Mouse (Mus musculus): ENCODE results near the gene Angptl2. TPM values are rescaled to one million over a fixed set of nuclear protein-coding genes. Genes with fewer than 3 reads are reported as not detected.

Gene Angptl2
- polyA plus RNA-seq, 1 experiment from 2014 or later, result 62.6 TPM

DNA sequence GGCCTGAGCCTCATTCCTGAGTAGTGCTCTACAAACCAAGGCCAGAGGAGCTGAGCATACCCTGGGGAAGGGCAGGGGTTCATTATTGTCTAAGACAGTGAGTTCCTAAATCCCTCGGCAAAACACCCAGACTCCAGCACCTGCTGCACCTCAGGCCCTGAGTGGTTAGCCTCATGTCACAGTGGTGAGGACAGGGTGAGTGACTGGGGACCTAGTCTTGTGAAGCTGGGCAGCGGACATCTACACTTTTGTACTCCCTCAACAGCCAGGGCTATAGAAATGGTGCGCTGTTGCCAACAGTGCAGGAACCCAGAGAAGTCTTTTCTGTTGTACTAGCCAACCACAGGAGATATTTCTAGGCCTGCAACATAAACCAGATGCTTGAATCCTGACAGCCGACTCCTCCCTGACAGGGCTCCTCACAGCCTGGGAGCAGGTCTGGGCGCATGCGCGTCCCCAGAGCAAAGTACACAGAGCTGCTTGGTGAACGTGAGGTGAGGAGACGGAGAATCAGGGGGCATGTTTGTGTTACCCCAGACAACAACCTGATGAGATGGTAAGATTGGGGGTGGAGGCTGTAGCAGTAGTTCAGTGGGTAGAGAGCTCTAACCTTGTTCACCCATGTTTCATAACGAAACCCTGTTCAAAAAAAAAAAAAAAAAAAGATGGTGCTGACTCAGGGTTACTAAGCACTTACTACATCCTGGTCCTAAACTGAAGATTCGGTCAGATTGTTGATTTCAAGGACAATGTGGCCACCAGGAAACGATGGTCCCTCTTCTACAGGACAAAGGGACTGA lies 38.2 kb upstream of the Angptl2 start:
- Histone ChIP-seq H3K27me3 (replicated peaks; ENCODE audit: control insufficient read depth, insufficient read depth, low read length) (no peaks in the 10 kb centered on the region), H3K4me3 (ENCODE audit: low read depth, low read length) (no peak overlapping the region), H3K4me1 (ENCODE audit: control insufficient read depth, insufficient read depth, low read length) (peaks cover 36% of the 10 kb centered on the region), H3K36me3 (ENCODE audit: control insufficient read depth, insufficient read depth, low read length) (no peaks in the 10 kb centered on the region), H3K4me2 (ENCODE audit: low read depth, low read length) (no peak overlapping the region), H3K9ac (ENCODE audit: low read depth, low read length) (no peak overlapping the region), H3K27ac (replicated peaks; ENCODE audit: low read depth, low read length) (peak overlapping the region; percentile 70), H3K9me3 (ENCODE audit: control insufficient read depth, low read length) (no peaks in the 10 kb centered on the region)
- peak; percentile 75 for DNase-seq (ENCODE audit: low spot score)
- WGBS, result 63% methylated on average over 12 of the region's 12 CpGs
- ATAC-seq (ENCODE audit: low read depth), result peak; percentile 28; the same call in 1 of the 2 replicates

DNA sequence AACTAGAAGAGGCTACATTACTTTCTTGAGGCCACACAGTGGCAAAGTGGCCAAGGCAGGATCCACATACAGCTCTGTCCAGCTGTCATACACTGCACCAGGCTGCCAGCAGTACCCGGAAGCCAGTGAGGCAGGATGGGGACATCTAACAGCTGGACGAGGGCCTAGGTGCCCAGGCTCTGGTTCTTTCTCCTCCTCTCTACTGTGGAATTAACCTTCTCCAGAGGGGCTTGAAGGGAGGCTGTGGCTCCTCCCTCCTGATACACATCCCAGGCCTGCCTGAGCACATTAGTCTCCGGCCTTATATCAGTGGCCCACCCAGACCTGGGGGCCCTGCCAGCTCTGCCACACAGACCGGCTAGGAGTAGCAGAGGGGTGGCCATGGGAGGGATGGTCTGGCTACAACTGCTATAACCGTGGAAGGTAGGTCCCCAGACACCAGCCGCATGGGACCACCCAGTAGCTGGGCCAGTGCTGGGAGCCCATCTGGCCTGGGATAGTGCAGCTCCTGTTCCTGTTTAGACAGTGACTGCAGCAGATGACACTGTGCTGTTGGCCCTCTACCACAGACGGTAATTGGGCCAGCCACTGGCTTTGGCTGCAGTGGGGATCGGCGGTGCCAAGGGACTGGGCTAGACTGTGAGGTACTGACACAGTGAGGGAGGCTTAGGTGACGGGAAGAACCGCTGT lies 37.5 kb upstream of the Angptl2 start:
- H3K27ac ChIP-seq (replicated peaks; ENCODE audit: low read depth, low read length), result peak overlapping the region; percentile 80; the same call in 1 of the 2 replicates
- no peaks in the 10 kb centered on the region for H3K36me3 ChIP-seq (ENCODE audit: control insufficient read depth, insufficient read depth, low read length)
- peak; percentile 32 for ATAC-seq (ENCODE audit: low read depth)
- no peaks in the 10 kb centered on the region for H3K9me3 ChIP-seq (ENCODE audit: control insufficient read depth, low read length)
- H3K9ac ChIP-seq (ENCODE audit: low read depth, low read length), result no peak overlapping the region
- WGBS, result 65% methylated on average over 11 of the region's 11 CpGs
- no peak for DNase-seq (ENCODE audit: low spot score)
- peaks cover 36% of the 10 kb centered on the region for H3K4me1 ChIP-seq (ENCODE audit: control insufficient read depth, insufficient read depth, low read length)
- no peaks in the 10 kb centered on the region for H3K27me3 ChIP-seq (replicated peaks; ENCODE audit: control insufficient read depth, insufficient read depth, low read length)
- no peak overlapping the region for H3K4me2 ChIP-seq (ENCODE audit: low read depth, low read length)
- no peak overlapping the region for H3K4me3 ChIP-seq (ENCODE audit: low read depth, low read length)

DNA sequence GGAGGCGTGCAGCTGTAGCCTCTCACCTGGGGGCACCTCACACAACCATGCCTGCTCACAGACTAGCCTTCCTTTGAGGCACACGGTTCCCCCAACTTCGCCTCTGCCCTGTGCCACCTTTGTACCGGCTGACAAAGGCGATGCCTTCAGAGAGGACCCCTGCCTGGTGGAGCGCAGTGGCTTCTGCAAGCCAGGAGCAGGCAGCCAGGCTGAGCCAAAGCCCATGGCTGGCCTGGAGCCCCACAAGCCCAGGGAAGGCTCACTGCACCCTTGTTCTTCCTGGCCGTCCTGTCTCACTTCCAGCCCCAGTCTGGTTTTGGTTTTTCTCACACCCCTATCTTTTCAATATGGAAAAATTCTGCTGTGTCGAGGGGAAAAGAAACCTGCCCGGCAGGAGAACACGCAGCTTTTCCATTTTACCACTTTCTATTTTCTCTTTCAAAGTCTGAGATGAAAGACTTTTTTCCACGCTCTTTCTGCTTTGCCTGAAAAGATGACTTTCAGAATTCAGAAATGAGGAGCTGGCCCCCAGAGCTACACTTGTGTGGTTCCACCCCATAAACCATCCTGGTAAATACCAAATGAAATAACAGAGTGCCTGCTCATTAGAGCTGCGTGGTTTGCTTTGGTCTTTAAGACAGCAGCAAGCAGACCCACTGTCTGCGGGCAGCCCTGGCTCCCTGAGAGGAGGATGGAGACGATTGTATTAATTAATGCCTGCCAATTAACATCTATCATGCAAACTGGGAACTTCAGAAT lies 36.5 kb upstream of the Angptl2 start:
- Histone ChIP-seq H3K4me1 (ENCODE audit: control insufficient read depth, insufficient read depth, low read length) (peaks cover 36% of the 10 kb centered on the region), H3K36me3 (ENCODE audit: control insufficient read depth, insufficient read depth, low read length) (no peaks in the 10 kb centered on the region), H3K9ac (ENCODE audit: low read depth, low read length) (peak overlapping the region; percentile 20; the same call in 1 of the 2 replicates), H3K9me3 (ENCODE audit: control insufficient read depth, low read length) (no peaks in the 10 kb centered on the region), H3K4me3 (ENCODE audit: low read depth, low read length) (no peak overlapping the region), H3K27ac (replicated peaks; ENCODE audit: low read depth, low read length) (peak overlapping the region; percentile 80), H3K27me3 (replicated peaks; ENCODE audit: control insufficient read depth, insufficient read depth, low read length) (no peaks in the 10 kb centered on the region), H3K4me2 (ENCODE audit: low read depth, low read length) (no peak overlapping the region)
- DNase-seq (ENCODE audit: low spot score) (peak; percentile 46), ATAC-seq (ENCODE audit: low read depth) (no peak)
- 64% methylated on average over 13 of the region's 14 CpGs for WGBS

DNA sequence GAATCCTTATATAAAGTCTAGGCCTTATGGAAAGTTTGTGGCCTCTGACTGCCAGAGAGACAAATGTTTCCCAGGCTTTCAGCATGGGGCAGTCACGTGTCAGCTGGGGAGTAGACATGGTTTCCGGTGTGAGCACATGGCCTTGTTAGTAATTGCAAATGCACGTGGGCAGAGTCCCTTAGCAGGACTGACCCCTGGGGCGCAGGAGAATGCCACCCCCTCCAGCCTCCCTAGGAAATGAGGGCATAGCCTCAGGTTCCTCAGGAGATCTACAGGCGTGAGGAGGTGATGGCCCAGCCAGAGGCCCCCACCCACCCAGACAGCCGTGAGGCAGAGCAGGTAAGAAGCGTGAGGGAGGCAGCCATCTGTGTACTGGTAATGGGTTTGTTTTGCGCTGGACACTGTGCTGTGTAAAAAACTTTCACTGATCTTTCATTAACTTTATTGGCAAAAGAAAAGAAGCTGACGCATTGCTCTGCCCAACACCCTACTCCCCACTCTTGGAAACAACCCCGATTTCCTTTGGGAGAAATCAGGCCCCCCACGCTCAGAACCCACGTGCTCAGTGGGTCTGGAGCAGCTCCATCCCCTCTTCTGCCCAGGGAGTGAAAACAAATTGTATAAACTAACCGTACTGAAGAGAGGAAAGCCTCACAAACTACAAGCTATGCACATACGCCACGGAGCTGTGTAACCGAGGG lies 35.8 kb upstream of the Angptl2 start:
- DNase-seq (ENCODE audit: low spot score) (peak; percentile 56), ATAC-seq (ENCODE audit: low read depth) (0 out of 2 replicates have a peak, but pooled peaks have one; percentile 12)
- peak overlapping the region; percentile 80 for H3K27ac ChIP-seq (replicated peaks; ENCODE audit: low read depth, low read length)
- H3K4me2 ChIP-seq (ENCODE audit: low read depth, low read length), result 0 out of 2 replicates have a peak overlapping the region, but pooled peaks have one; percentile 3
- peaks cover 36% of the 10 kb centered on the region for H3K4me1 ChIP-seq (ENCODE audit: control insufficient read depth, insufficient read depth, low read length)
- no peaks in the 10 kb centered on the region for H3K9me3 ChIP-seq (ENCODE audit: control insufficient read depth, low read length)
- H3K36me3 ChIP-seq (ENCODE audit: control insufficient read depth, insufficient read depth, low read length), result no peaks in the 10 kb centered on the region
- WGBS, result 39% methylated on average over 16 of the region's 16 CpGs
- H3K9ac ChIP-seq (ENCODE audit: low read depth, low read length), result 0 out of 2 replicates have a peak overlapping the region, but pooled peaks have one; percentile 41
- no peak overlapping the region for H3K4me3 ChIP-seq (ENCODE audit: low read depth, low read length)
- H3K27me3 ChIP-seq (replicated peaks; ENCODE audit: control insufficient read depth, insufficient read depth, low read length), result no peaks in the 10 kb centered on the region

DNA sequence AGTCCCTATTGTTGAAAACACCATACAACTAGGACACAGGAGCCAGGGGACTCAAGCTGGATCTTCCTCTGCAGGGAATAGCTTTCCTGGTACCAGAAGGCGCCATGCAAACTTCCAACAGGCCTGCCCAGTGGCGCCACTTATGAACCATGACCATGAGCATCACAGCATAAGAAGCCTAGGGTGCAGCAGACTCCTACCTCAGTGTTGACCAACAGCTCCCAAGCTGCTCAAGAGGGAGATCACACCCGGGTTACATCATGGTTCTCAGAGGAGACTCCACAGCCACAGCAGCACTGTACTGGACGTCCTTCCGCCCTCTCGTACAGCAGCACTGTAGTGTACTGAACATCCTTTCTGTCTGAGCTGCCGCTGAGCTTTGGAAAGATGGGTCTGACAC lies 32.5 kb upstream of the Angptl2 start:
- ATAC-seq (ENCODE audit: low read depth) (no peak), DNase-seq (ENCODE audit: low spot score) (no peak)
- H3K27ac ChIP-seq (replicated peaks; ENCODE audit: low read depth, low read length), result no peak overlapping the region
- H3K36me3 ChIP-seq (ENCODE audit: control insufficient read depth, insufficient read depth, low read length), result no peaks in the 10 kb centered on the region
- H3K9me3 ChIP-seq (ENCODE audit: control insufficient read depth, low read length), result no peaks in the 10 kb centered on the region
- H3K4me1 ChIP-seq (ENCODE audit: control insufficient read depth, insufficient read depth, low read length), result peaks cover 25% of the 10 kb centered on the region
- H3K9ac ChIP-seq (ENCODE audit: low read depth, low read length), result no peak overlapping the region
- no peak overlapping the region for H3K4me2 ChIP-seq (ENCODE audit: low read depth, low read length)
- whole genome bisulfite sequencing, result 93% methylated on average over 7 of the region's 7 CpGs
- H3K27me3 ChIP-seq (replicated peaks; ENCODE audit: control insufficient read depth, insufficient read depth, low read length), result no peaks in the 10 kb centered on the region
- no peak overlapping the region for H3K4me3 ChIP-seq (ENCODE audit: low read depth, low read length)

DNA sequence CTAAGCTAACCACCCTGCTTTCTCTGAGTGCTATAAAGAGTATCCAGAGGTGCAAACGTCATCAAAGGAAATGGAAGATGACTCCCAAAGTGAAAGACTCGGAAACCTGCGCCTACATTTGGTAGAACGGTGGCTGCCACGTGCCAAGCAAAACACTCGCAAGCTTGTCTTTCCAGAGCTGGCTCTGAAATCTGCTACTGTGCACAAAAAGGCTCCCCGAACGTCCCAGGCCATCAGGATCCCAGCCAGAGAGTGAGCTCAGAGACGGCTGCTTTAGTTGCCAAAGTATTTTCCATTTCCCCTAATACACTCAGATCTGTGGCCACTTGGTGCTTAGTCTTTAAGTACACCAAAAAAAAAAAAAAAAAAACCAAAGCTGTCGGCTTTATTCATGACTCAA lies 31.2 kb upstream of the Angptl2 start:
- Histone ChIP-seq H3K4me1 (ENCODE audit: control insufficient read depth, insufficient read depth, low read length) (peaks cover 12% of the 10 kb centered on the region), H3K9ac (ENCODE audit: low read depth, low read length) (no peak overlapping the region), H3K4me3 (ENCODE audit: low read depth, low read length) (no peak overlapping the region), H3K27ac (replicated peaks; ENCODE audit: low read depth, low read length) (no peak overlapping the region; the same call in 1 of the 2 replicates), H3K4me2 (ENCODE audit: low read depth, low read length) (no peak overlapping the region), H3K36me3 (ENCODE audit: control insufficient read depth, insufficient read depth, low read length) (no peaks in the 10 kb centered on the region), H3K27me3 (replicated peaks; ENCODE audit: control insufficient read depth, insufficient read depth, low read length) (no peaks in the 10 kb centered on the region), H3K9me3 (ENCODE audit: control insufficient read depth, low read length) (no peaks in the 10 kb centered on the region)
- 71% methylated on average over 10 of the region's 10 CpGs for WGBS
- DNase-seq (ENCODE audit: low spot score) (peak; percentile 77), ATAC-seq (ENCODE audit: low read depth) (no peak)

DNA sequence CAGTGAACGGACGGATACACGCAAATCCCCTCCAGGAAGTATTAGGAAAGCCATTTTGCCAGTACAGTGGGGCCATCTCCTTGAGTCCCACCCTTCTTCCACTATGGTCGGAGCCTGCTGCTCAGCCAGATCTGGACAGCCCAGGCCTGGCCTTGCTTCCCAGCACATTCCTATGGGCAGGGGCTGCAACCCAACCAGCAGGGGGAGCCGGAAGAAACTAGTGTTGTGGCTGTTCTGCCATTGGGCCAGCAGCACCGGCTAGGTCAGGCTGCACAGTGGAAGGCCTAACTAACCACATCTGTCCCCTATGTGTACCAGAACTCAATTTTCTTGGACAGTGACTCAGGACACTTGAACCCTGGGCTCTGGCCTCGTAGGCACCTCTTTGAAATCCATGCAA lies 30.6 kb upstream of the Angptl2 start:
- Histone ChIP-seq H3K36me3 (ENCODE audit: control insufficient read depth, insufficient read depth, low read length) (no peaks in the 10 kb centered on the region), H3K4me1 (ENCODE audit: control insufficient read depth, insufficient read depth, low read length) (peaks cover 6% of the 10 kb centered on the region), H3K27ac (replicated peaks; ENCODE audit: low read depth, low read length) (no peak overlapping the region; the same call in 1 of the 2 replicates), H3K9ac (ENCODE audit: low read depth, low read length) (no peak overlapping the region), H3K4me2 (ENCODE audit: low read depth, low read length) (no peak overlapping the region), H3K4me3 (ENCODE audit: low read depth, low read length) (no peak overlapping the region), H3K27me3 (replicated peaks; ENCODE audit: control insufficient read depth, insufficient read depth, low read length) (no peaks in the 10 kb centered on the region), H3K9me3 (ENCODE audit: control insufficient read depth, low read length) (no peaks in the 10 kb centered on the region)
- DNase-seq (ENCODE audit: low spot score) (no peak), ATAC-seq (ENCODE audit: low read depth) (no peak; the same call in 1 of the 2 replicates)
- 70% methylated on average over 7 of the region's 7 CpGs for WGBS

DNA sequence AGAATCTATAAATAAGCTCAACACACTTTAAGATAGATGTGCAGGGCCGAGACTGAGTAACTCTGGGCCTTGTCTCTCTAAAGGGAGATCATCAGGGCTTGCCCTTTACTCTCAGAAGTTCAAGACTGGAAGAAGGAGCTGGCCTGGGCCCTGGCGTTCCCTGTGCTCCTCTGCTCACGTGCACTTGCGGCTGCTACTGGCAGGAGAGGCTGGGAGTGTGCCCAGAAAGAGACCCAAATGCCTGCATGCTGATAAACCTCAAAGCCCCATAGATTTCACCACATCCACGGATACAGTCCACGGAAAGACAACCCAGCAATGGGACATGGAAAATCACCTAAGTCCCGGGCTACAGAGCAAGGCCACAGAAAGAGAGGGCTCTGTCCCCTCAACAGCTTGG lies 29.4 kb upstream of the Angptl2 start:
- ATAC-seq (ENCODE audit: low read depth) (no peak), DNase-seq (ENCODE audit: low spot score) (peak; percentile 51)
- H3K4me1 ChIP-seq (ENCODE audit: control insufficient read depth, insufficient read depth, low read length), result no peaks in the 10 kb centered on the region; the same call in 1 of the 2 replicates
- no peaks in the 10 kb centered on the region for H3K9me3 ChIP-seq (ENCODE audit: control insufficient read depth, low read length)
- H3K27ac ChIP-seq (replicated peaks; ENCODE audit: low read depth, low read length), result no peak overlapping the region
- no peaks in the 10 kb centered on the region for H3K27me3 ChIP-seq (replicated peaks; ENCODE audit: control insufficient read depth, insufficient read depth, low read length)
- no peaks in the 10 kb centered on the region for H3K36me3 ChIP-seq (ENCODE audit: control insufficient read depth, insufficient read depth, low read length)
- H3K4me3 ChIP-seq (ENCODE audit: low read depth, low read length), result no peak overlapping the region
- H3K4me2 ChIP-seq (ENCODE audit: low read depth, low read length), result no peak overlapping the region
- H3K9ac ChIP-seq (ENCODE audit: low read depth, low read length), result no peak overlapping the region
- WGBS, result 71% methylated on average over 7 of the region's 7 CpGs
